Mouse (Mus musculus) heart, adult 2 months (tissue): ENCODE results near the gene Necap2. TPM values are rescaled to one million over a fixed set of nuclear protein-coding genes. Genes with fewer than 3 reads are reported as not detected.
A peak's percentile ranks its signal among the peaks of the same experiment; 100 is the strongest.

Experiments
- DNase-seq, 2 experiments: peaks; one replicate each; pipeline ENCODE4 v3.0.0; 2021
- H3K27ac ChIP-seq: fragments of 200-600 bp; 2 replicates; pipeline ENCODE4 v1.8.1; 2022
- H3K27me3 ChIP-seq: fragments of 200-500 bp; 2 replicates; pipeline ENCODE4 v1.6.1; 2012; ENCODE audit warnings: mild to moderate bottlenecking, low read length, inconsistent platforms, mixed read lengths; ENCODE audit not compliant: control insufficient read depth, insufficient read depth
- H3K36me3 ChIP-seq: fragments of 200-500 bp; 2 replicates; pipeline ENCODE4 v1.6.1; 2012; ENCODE audit warnings: low read length, inconsistent platforms; ENCODE audit not compliant: control insufficient read depth, insufficient read depth
- H3K4me1 ChIP-seq: fragments of 200-500 bp; 2 replicates; pipeline ENCODE4 v1.6.1; 2011; ENCODE audit warnings: low read length; ENCODE audit not compliant: control insufficient read depth, insufficient read depth
- H3K4me3 ChIP-seq: fragments of 200-600 bp; 2 replicates; pipeline ENCODE4 v1.8.1; 2022
- H3K79me2 ChIP-seq: fragments of 200-500 bp; replicated peaks from 2 replicates; pipeline ENCODE4 v1.6.1; 2012; ENCODE audit warnings: mild to moderate bottlenecking, inconsistent platforms, low read length, moderate library complexity, mixed read lengths; ENCODE audit not compliant: control insufficient read depth, insufficient read depth
- H3K9ac ChIP-seq: fragments of 200-500 bp; 2 replicates; pipeline ENCODE4 v1.6.1; 2012; ENCODE audit warnings: low read depth, mild to moderate bottlenecking, control low read depth, inconsistent platforms, low read length, mixed read lengths
- CTCF ChIP-seq: fragments of 200-600 bp; IDR thresholded peaks from 2 replicates; pipeline ENCODE4 v1.8.1; 2022; ENCODE audit warnings: antibody characterized with exemption, mild to moderate bottlenecking, moderate library complexity
- EP300 ChIP-seq: fragments of 200-500 bp; IDR thresholded peaks from 2 replicates; pipeline ENCODE4 v1.6.1; 2011; ENCODE audit warnings: low read depth, low read length, control low read depth; ENCODE audit not compliant: insufficient read depth
- POLR2A ChIP-seq: fragments of 200-500 bp; IDR thresholded peaks from 2 replicates; pipeline ENCODE4 v1.6.1; 2011; ENCODE audit warnings: mild to moderate bottlenecking, low read depth, low read length, control low read depth; ENCODE audit not compliant: insufficient read depth
- WGBS: fragments of 180-500 bp; shearing (Covaris S2); methylation state at CpG from one replicate; pipeline ENCODE4 v1.1.7; 2018; 5-methylcytosine and 5-hydroxymethylcytosine counted together
- intact Hi-C: fragments of 180-260 bp; cut with DNase I; formaldehyde crosslinking; loops from one replicate; pipeline ENCODE4 v1.15.1; 2025
- polyA plus RNA-seq: library from polyadenylated mRNA; depleted of rRNA; stranded (reverse); fragments of >200 nt; gene quantifications from 2 replicates; pipeline ENCODE4 v1.2.3, GENCODE M21; 2012; rRNA removed
- total RNA-seq, 2 experiments: library from RNA; stranded (reverse); gene quantifications; 2 replicates each; pipeline ENCODE4 v1.2.3; 2021

Gene Necap2
- total and polyA plus RNA-seq, 3 experiments: 13.9 to 21.2 (median 14.9) TPM

DNA sequence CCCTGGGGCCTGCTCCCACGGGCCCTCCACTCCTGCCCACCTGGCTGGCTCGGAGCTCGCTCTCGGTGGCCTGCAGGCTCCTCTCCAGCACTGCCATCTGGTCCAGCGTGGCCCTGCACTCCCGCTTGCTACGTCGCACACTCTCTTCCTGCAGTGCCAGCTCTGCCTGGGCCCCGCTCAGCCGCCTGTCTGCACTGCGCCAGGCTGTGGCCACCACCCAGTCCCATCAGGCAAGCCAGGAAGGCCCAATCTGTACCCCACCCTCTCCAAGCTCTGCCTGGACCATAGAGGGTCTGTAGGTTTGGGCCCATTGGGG lies 56.6 kb downstream of the Necap2 start:
- no peak for DNase-seq
- H3K9ac ChIP-seq: 0 out of 2 replicates have a peak overlapping the region, but pooled peaks have one; percentile 33
- H3K4me3 ChIP-seq: no peak overlapping the region
- H3K27me3 ChIP-seq: no peaks in the 10 kb centered on the region
- H3K27ac ChIP-seq: no peak overlapping the region; the same call in 1 of the 2 replicates
- H3K4me1 ChIP-seq: peaks cover 9% of the 10 kb centered on the region
- H3K36me3 ChIP-seq: no peaks in the 10 kb centered on the region
- WGBS: 51% methylated on average over 11 of the region's 11 CpGs
- H3K79me2 ChIP-seq: no peaks in the 10 kb centered on the region
- TF ChIP-seq POLR2A (no peak), CTCF (no peak), EP300 (no peak)
- intact Hi-C loops: loop anchor here (10.0 kb wide), 1 partner anchor 297 kb away; no protein-coding TSS in a partner anchor

DNA sequence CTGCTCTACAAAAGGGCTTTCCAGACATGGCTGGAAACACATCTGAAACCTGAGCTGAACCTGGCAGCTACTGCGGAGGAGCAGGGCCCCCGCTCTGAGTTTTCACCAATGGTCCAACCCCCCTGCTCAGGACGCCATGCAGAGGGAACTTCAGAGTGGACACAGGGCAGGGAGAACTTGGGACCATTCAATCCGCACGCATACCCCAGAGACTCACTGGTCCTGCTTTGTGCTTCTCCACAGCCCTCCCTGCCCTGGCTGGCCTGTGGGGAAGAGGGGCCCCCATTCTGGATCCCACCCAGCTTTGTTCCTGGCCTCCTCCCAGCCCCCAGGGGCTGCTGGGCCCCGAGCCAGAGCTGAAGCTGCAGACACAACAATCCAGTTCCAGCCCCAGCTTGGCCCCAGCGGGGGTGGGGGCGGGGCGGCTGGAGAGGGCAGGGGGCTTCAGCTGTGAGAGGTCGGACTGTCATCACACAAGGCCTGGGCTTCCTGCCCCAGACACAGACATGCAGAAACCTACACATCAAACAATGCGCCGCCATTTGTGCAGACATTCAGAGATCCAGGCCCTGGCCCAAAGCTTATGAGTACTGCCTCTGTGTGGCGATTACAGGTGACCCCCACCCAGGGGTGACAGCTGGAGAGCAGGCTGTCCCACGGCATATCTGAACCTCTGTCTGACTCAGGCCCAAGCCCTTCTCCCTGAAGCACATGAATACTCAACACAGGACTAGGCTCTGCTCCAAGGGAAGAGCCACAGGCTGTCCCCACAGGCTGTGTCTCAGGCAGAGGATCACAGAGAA lies 57.1 kb downstream of the Necap2 start:
- Histone ChIP-seq H3K9ac (0 out of 2 replicates have a peak overlapping the region, but pooled peaks have one; percentile 33), H3K4me1 (peaks cover 12% of the 10 kb centered on the region), H3K36me3 (no peaks in the 10 kb centered on the region), H3K27ac (peak overlapping the region; percentile 26; the same call in 1 of the 2 replicates), H3K79me2 (no peaks in the 10 kb centered on the region), H3K4me3 (no peak overlapping the region), H3K27me3 (no peaks in the 10 kb centered on the region)
- 25% methylated on average over 14 of the region's 14 CpGs for WGBS
- intact Hi-C loops: loop anchor here (10.0 kb wide), 1 partner anchor 296 kb away; no protein-coding TSS in a partner anchor
- DNase-seq: peak; percentile 68 to 76
- no peak for TF ChIP-seq POLR2A
- no peak for TF ChIP-seq EP300
- TF ChIP-seq CTCF: no peak

GRCm38 (mm10) chr4:141020220-141020619 lies 57.9 kb downstream of the Necap2 start:
- H3K79me2 ChIP-seq: no peaks in the 10 kb centered on the region
- no peaks in the 10 kb centered on the region for H3K36me3 ChIP-seq
- no peak overlapping the region for H3K9ac ChIP-seq
- H3K27ac ChIP-seq: no peak overlapping the region
- no peak for DNase-seq
- TF ChIP-seq POLR2A: no peak
- TF ChIP-seq CTCF: no peak
- no peak for TF ChIP-seq EP300
- intact Hi-C loops: loop anchor here (10.0 kb wide), 1 partner anchor 295 kb away; no protein-coding TSS in a partner anchor
- peaks cover 13% of the 10 kb centered on the region for H3K4me1 ChIP-seq
- WGBS: 95% methylated on average over 17 of the region's 17 CpGs
- no peak overlapping the region for H3K4me3 ChIP-seq
- no peaks in the 10 kb centered on the region for H3K27me3 ChIP-seq

GRCm38 (mm10) chr4:141017657-141018436 lies 60.3 kb downstream of the Necap2 start:
- Histone ChIP-seq H3K9ac (no peak overlapping the region), H3K36me3 (no peaks in the 10 kb centered on the region), H3K27me3 (no peaks in the 10 kb centered on the region), H3K27ac (no peak overlapping the region), H3K79me2 (no peaks in the 10 kb centered on the region), H3K4me3 (no peak overlapping the region), H3K4me1 (peaks cover 12% of the 10 kb centered on the region)
- no peak for DNase-seq
- TF ChIP-seq CTCF: no peak
- no peak for TF ChIP-seq POLR2A
- no peak for TF ChIP-seq EP300
- intact Hi-C loops: no loop called here
- 88% methylated on average over 29 of the region's 29 CpGs for WGBS

Other genes starting within 250 kb of the Necap2 start
- gene Padi1, start 232.6 kb downstream of the Necap2 start, total RNA-seq: not detected
- 0.47 TPM in 1 of 2 replicates, not detected in the other for gene Padi1, start 232.6 kb downstream of the Necap2 start, polyA plus RNA-seq
- gene Padi2, start 172.0 kb downstream of the Necap2 start, total RNA-seq: under 1 TPM; 0.31 to 0.96 TPM
- 1.3 and 1.4 TPM in 2 replicates for gene Padi2, start 172.0 kb downstream of the Necap2 start, polyA plus RNA-seq
- gene Sdhb, start 117.2 kb downstream of the Necap2 start, total RNA-seq: 1,000 to 10,000 TPM; 1,126 to 1,344 TPM
- 1,030 and 1,505 TPM in 2 replicates for gene Sdhb, start 117.2 kb downstream of the Necap2 start, polyA plus RNA-seq
- gene Atp13a2, start 91.5 kb downstream of the Necap2 start, total RNA-seq: 10 to 100 TPM; 15.1 to 17.7 TPM
- gene Atp13a2, start 91.5 kb downstream of the Necap2 start, polyA plus RNA-seq: 30.4 and 34.8 TPM in 2 replicates
- 1 to 10 TPM; 3.1 TPM for gene Mfap2, start 67.9 kb downstream of the Necap2 start, total RNA-seq
- gene Mfap2, start 67.9 kb downstream of the Necap2 start, polyA plus RNA-seq: 12.2 and 17.6 TPM in 2 replicates
- gene Crocc, start 17.8 kb downstream of the Necap2 start, total RNA-seq: 1 to 10 TPM; 4.6 to 4.9 TPM
- gene Crocc, start 17.8 kb downstream of the Necap2 start, polyA plus RNA-seq: 5.1 and 8.1 TPM in 2 replicates
- not detected for gene Spata21, start 10.0 kb upstream of the Necap2 start, total RNA-seq
- gene Spata21, start 10.0 kb upstream of the Necap2 start, polyA plus RNA-seq: 0.16 and 0.20 TPM in 2 replicates
- 100 to 1,000 TPM in 1 of 2 experiments, 10 to 100 TPM in 1; 90.0 to 106 TPM for gene Szrd1, start 61.4 kb upstream of the Necap2 start, total RNA-seq
- 32.1 and 33.1 TPM in 2 replicates for gene Szrd1, start 61.4 kb upstream of the Necap2 start, polyA plus RNA-seq
- 10 to 100 TPM in 1 of 2 experiments, 1 to 10 TPM in 1; 9.0 to 11.3 TPM for gene Fbxo42, start 69.6 kb upstream of the Necap2 start, total RNA-seq
- 7.6 and 11.9 TPM in 2 replicates for gene Fbxo42, start 69.6 kb upstream of the Necap2 start, polyA plus RNA-seq
- under 1 TPM; 0.42 to 0.52 TPM for gene Rsg1, start 135.6 kb upstream of the Necap2 start, total RNA-seq
- 0.88 and 1.1 TPM in 2 replicates for gene Rsg1, start 135.6 kb upstream of the Necap2 start, polyA plus RNA-seq
- gene Arhgef19, start 161.1 kb upstream of the Necap2 start, total RNA-seq: 10 to 100 TPM; 37.7 to 40.1 TPM
- 22.4 and 39.6 TPM in 2 replicates for gene Arhgef19, start 161.1 kb upstream of the Necap2 start, polyA plus RNA-seq
- gene Epha2, start 222.9 kb upstream of the Necap2 start, total RNA-seq: 1 to 10 TPM; 5.5 to 7.7 TPM
- 7.0 and 8.7 TPM in 2 replicates for gene Epha2, start 222.9 kb upstream of the Necap2 start, polyA plus RNA-seq